Mouse (Mus musculus): Measurements from ENCODE around the gene Cntf. TPM values are rescaled to one million over a fixed set of nuclear protein-coding genes. Genes with fewer than 3 reads are reported as not detected.
"Not testable (repeated sequence)": the region's sequence is repeated elsewhere in the genome, so short reads cannot be mapped to it uniquely, and the experiment has no call there.

Cntf gene
- total RNA-seq, 2 experiments from 2014 or later: 2.6 to 3.6 TPM

- peak in 1 of 2 experiments; percentile 62 for DNase-seq (ENCODE audit: low spot score in 2 of 2)
- intact Hi-C loops (cut with DNase I): no loop called here
These were observed 21.5 kb upstream of the Cntf start for GRCm38 (mm10) chr19:12786803-12787395.

DNA sequence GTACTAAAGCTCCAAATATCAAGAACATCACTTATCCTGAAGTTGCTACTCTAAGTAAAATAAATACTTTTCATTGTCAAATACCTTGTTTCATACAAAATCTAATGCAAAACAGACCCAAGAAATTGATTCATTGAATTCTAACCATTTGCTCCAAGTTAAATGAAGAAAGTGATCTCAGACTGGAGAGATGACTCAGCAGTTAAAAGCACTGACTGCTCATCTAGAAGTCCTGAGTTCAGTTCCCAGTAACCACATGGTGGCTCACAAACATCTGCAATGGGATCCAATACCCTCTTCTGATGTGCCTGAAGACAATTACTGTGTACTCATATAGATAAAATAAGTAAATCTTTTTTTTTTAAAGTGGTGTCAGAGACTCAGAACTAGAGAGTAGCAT lies 15.0 kb upstream of the Cntf start:
- intact Hi-C loops (cut with DNase I): no loop called here
- DNase-seq (ENCODE audit: low spot score in 2 of 2): no peak

DNA sequence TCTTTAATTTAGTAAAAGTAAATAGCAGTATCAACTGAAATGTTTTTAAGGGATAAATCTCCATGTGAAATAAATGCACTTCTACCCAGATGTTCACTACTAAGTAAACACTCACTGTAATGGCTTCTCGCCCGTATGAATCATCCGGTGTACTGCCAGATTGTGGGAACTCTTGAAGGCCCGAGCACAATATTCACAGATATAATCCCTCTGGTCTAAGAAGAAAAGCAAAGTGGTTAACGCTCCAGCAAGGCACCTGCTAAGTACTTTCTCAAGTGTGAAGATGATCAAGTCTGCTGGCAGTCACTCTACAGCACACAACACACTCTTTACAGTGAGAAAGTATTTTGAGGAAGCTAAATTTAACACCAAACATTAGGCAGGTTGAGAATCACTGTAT lies 5.5 kb upstream of the Cntf start:
- no peak for DNase-seq (ENCODE audit: low spot score in 2 of 2)
- intact Hi-C loops (cut with DNase I): no loop called here

GRCm38 (mm10) chr19:12762212-12763130 lies 3.0 kb downstream of the Cntf start:
- intact Hi-C loops (cut with DNase I): no loop called here
- no peak for DNase-seq (ENCODE audit: low spot score in 2 of 2)

GRCm38 (mm10) chr19:12759656-12760055 lies 5.8 kb downstream of the Cntf start:
- DNase-seq (ENCODE audit: low spot score in 2 of 2): peak; percentile 14 to 53
- intact Hi-C loops (cut with DNase I): no loop called here

GRCm38 (mm10) chr19:12758936-12759478 lies 6.4 kb downstream of the Cntf start:
- intact Hi-C loops (cut with DNase I): no loop called here
- DNase-seq (ENCODE audit: low spot score in 2 of 2): no peak

DNA sequence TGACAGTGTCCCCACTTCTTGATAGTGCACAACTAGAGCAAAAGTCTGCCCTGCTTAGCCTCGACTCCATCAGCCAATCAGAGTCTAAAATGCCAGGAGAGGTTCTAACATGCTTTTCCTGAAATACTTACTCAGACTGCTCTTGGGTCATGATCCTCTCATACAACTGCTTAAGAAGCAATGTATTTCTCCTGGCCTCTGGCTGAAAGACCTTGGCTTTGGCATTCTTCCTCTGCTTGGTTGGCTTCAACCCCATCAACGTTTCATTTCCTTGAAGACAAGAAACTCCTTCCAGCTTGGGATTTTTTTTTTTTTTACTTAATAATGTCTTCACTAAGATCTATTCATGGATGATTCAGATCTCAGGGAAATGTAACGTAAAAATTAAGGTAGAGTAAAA lies 9.1 kb downstream of the Cntf start:
- intact Hi-C loops (cut with DNase I): no loop called here
- DNase-seq (ENCODE audit: low spot score in 2 of 2): no peak

DNA sequence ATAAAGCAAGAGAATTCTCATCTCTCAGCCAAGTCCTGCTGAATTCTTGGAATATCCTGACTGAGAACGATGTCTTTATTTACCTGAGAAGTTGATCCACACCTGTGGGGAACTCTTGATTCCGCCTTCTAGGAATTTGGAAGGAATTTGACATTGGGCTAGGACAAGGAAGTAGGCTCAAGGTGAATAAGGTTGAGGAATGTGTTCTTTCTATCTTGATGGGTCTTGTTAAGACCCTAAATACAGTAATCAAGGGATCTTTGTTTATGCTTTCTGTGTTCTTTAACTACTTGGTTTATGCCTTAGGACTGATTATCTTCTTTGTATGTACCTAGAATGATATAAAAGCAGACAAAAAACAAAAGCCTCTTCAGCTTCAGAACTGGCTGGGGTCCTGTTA lies 33.5 kb downstream of the Cntf start:
- intact Hi-C loops (cut with DNase I): no loop called here
- DNase-seq (ENCODE audit: low spot score in 2 of 2): no peak

GRCm38 (mm10) chr19:12731036-12731435 lies 34.4 kb downstream of the Cntf start:
- no peak for DNase-seq (ENCODE audit: low spot score in 2 of 2)
- intact Hi-C loops (cut with DNase I): no loop called here

- no peak for DNase-seq (ENCODE audit: low spot score in 2 of 2)
- intact Hi-C loops (cut with DNase I): no loop called here
These were observed 39.6 kb downstream of the Cntf start for GRCm38 (mm10) chr19:12725851-12726250.

DNA sequence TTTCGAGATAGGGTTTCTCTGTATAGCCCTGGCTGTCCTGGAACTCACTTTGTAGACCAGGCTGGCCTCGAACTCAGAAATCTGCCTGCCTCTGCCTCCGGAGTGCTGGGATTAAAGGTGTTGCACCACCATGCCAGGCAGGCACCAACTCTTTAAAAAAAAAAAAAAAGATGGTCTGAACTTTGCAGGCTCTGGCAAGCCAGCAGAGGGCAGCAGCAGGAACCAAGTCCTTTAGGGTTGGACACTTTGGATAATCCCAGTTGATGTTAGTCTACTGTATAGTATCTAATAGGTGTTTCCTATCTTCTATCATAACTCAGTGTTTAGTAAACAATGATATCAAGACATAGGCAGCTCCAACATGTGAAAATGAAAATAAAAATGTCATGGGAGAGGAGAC lies 43.1 kb downstream of the Cntf start:
- peak in 1 of 2 experiments; percentile 7 for DNase-seq (ENCODE audit: low spot score in 2 of 2)
- intact Hi-C loops (cut with DNase I): loop anchor here (1.0 kb wide), 1 partner anchor 72 kb away; no protein-coding TSS in a partner anchor

GRCm38 (mm10) chr19:12721596-12721995 lies 43.8 kb downstream of the Cntf start:
- intact Hi-C loops (cut with DNase I); DNase-seq (ENCODE audit: low spot score in 2 of 2): not testable (repeated sequence)

GRCm38 (mm10) chr19:12720919-12721318 lies 44.5 kb downstream of the Cntf start:
- DNase-seq (ENCODE audit: low spot score in 2 of 2); intact Hi-C loops (cut with DNase I): not testable (repeated sequence)

- intact Hi-C loops (cut with DNase I): no loop called here
- DNase-seq (ENCODE audit: low spot score in 2 of 2): no peak
These were observed 45.0 kb downstream of the Cntf start for GRCm38 (mm10) chr19:12720463-12720862.

DNA sequence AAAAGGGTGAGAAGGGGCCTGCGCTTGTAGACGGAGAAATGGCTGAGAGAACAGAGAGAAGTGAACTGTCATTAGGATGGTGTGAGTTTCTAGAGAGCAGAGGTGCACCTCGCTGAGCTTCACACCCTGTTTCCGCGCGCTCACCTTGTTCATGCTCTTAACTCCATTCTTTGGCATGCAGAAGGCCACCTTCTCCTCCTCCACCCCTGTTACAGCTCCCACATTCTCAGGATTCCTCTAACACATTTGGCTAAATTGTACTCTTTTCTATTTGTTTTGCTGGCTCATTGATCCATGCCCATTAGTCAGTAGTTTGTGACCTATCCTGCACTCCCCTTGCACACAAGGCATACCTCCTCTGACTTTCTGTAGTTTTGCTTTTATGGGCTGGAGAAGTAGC lies 46.2 kb downstream of the Cntf start:
- DNase-seq (ENCODE audit: low spot score in 2 of 2): no peak
- intact Hi-C loops (cut with DNase I): no loop called here

Other genes starting within 250 kb of the Cntf start
- 1 to 10 TPM; 1.8 to 2.6 TPM for gene Fam111a, start 219.9 kb downstream of the Cntf start, total RNA-seq (2021)
- under 1 TPM in 1 of 2 experiments, not detected in 1; 0.14 TPM for gene Gm4952, start 165.7 kb downstream of the Cntf start, total RNA-seq (2021)
- not detected for gene Glyat, start 132.3 kb downstream of the Cntf start, total RNA-seq (2021)
- gene Olfr1442, start 95.2 kb downstream of the Cntf start, total RNA-seq (2021): not detected
- not detected for gene Olfr1443, start 87.5 kb downstream of the Cntf start, total RNA-seq (2021)
- gene Keg1, start 69.8 kb downstream of the Cntf start, total RNA-seq (2021): not detected
- 10 to 100 TPM; 94.5 to 98.0 TPM for gene Zfp91, start 30.5 kb upstream of the Cntf start, total RNA-seq (2021)
- gene Lpxn, start 30.6 kb upstream of the Cntf start, total RNA-seq (2021): 1 to 10 TPM; 1.4 to 2.0 TPM
- gene Gm5244, start 81.0 kb upstream of the Cntf start, total RNA-seq (2021): not detected
- not detected for gene Olfr1444, start 91.7 kb upstream of the Cntf start, total RNA-seq (2021)
- gene Olfr1445, start 118.2 kb upstream of the Cntf start, total RNA-seq (2021): not detected
- gene Olfr1446, start 127.9 kb upstream of the Cntf start, total RNA-seq (2021): not detected
- not detected for gene Olfr1447, start 138.1 kb upstream of the Cntf start, total RNA-seq (2021)
- not detected for gene Olfr1448, start 158.8 kb upstream of the Cntf start, total RNA-seq (2021)
- gene Olfr1449, start 165.2 kb upstream of the Cntf start, total RNA-seq (2021): not detected
- gene Olfr1450, start 184.6 kb upstream of the Cntf start, total RNA-seq (2021): not detected
- not detected for gene Olfr1451, start 229.4 kb upstream of the Cntf start, total RNA-seq (2021)